Mouse (Mus musculus) right cerebral cortex, adult 2 months (tissue): ENCODE results near the gene Ano4.

ENCODE experiments used
- DNase-seq, 2 experiments: peaks; one replicate each; pipeline ENCODE4 v3.0.0; 2021 to 2022; ENCODE audit warnings: low spot score in 2 of 2

The Ano4 gene

DNA sequence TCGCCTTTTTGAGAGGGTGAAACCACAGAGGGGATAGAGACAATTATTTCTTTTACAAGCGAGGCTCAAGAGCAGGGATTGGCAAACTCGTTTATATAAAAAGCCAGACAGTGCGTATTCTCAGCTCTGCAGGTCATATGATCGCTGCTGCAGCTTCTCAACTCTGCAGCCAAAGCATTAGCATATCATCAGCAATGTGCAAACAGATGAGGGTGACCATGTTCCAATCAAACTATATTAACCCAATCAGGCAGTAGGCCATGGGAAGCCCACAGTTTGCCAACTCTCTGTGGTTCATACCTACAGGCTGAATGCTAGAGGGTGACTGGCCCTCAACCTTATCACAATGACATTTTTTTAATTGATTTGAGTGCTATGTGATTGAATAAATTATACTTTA, 64.2 kb downstream of the Ano4 start:
- no peak for DNase-seq

DNA sequence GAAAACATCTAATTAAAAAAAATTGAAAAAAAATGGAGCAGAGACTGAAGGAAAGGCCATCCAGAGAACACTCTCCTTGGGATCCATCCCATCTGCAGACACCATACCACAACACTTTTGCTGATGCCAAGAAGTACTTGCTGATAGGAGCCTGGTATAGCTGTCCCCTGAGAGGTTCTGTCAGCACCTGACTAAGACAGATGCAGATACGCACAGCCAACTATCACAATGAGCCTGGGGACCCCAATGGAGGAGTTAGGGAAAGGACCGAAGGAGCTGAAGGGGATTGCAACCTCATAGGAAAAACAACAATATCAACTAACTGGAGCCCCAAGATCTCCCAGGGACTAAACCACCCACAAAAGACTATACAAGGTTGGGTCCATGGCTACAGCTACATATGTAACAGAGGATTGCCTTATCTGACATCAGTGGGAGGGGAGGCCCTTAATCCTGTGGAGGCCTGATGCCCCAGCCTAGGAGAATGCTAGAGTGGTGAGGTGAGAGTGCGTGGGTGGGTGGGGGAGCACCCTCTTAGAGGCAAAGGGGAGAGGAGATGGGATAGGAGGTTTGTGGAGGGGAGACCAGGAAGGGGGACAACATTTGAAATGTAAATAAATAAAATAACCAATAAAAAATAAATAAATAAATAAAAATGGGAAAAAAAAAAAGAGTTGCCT, 71.4 kb downstream of the Ano4 start:
- DNase-seq: no peak

- no peak for DNase-seq
Observed at GRCm38 (mm10) chr10:89267312-89267711, 77.2 kb downstream of the Ano4 start.

- peak; percentile 36 to 52 for DNase-seq
Observed at GRCm38 (mm10) chr10:89263396-89263795, 81.2 kb downstream of the Ano4 start.

DNA sequence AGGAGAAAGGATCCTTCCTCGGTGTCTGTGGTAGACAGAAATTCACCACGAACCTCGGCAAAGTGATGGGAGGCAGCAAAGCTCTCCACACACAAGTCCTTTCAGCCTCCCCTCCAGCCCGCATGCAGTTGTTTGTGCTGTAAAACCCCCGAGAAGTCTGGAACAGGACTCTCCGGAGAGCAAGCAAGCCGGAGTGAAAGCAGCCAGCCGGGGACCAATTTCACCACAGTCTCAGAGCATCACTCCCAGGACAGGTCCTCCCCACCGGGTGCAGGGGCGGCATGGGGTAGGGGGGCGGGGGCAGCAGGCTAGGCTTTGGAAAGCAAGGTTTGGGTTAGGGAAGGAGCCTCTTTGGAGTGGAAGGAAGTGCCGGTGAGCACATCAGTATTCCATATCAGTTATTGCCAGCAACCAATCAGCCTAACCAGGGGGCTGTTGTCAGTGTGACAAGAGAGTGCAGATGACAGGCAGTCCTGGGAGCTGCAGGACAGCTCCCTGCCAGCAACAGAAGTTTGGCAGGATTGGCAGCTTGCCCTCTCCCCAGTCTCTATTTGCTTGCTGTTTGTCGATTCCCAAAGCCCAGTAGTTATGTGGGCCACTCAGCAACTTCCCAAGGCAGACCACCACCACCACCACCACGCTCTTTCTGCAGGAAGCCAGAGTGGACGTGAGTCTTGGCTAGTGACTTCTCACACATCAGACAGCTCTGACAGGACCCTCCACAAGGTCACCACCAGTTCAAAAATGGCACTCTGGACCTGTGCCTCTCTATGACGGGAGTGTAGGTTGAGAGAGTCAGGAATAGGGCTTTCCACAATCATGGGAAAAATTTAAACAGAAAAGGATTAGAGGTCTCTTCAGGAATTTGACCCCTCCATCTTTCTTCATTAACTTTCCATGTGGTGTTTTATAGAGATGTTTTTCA, 86.8 kb downstream of the Ano4 start:
- peak; percentile 31 to 52 for DNase-seq

GRCm38 (mm10) chr10:89256762-89257456, 87.7 kb downstream of the Ano4 start:
- DNase-seq: peak; percentile 49 to 70

GRCm38 (mm10) chr10:89254765-89255164, 89.8 kb downstream of the Ano4 start:
- DNase-seq: no peak

- DNase-seq: no peak
Observed at GRCm38 (mm10) chr10:89253799-89254198, 90.8 kb downstream of the Ano4 start.

DNA sequence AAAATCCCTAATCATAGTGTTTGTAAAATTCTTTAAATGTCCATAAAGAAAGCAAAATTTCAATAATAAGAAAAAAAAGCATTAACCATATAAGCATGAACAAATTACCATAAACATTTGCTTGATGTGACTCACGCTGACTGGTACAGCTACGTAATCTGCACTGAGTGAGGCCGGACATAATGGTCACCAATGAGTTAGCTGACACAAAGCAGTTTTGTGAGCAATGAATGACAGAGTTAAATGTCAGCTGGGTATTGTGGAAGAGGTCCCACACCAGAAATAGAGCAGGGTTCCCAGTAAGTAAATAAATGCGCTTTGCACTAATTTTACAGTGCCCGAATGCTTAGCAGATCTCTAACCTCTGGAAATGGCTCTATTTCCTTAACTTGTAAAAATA, 91.9 kb downstream of the Ano4 start:
- DNase-seq: no peak

- peak; percentile 27 to 39 for DNase-seq
Observed at GRCm38 (mm10) chr10:89243808-89244207, 100.8 kb downstream of the Ano4 start.

GRCm38 (mm10) chr10:89224524-89224923, 120.0 kb downstream of the Ano4 start:
- no peak for DNase-seq

DNA sequence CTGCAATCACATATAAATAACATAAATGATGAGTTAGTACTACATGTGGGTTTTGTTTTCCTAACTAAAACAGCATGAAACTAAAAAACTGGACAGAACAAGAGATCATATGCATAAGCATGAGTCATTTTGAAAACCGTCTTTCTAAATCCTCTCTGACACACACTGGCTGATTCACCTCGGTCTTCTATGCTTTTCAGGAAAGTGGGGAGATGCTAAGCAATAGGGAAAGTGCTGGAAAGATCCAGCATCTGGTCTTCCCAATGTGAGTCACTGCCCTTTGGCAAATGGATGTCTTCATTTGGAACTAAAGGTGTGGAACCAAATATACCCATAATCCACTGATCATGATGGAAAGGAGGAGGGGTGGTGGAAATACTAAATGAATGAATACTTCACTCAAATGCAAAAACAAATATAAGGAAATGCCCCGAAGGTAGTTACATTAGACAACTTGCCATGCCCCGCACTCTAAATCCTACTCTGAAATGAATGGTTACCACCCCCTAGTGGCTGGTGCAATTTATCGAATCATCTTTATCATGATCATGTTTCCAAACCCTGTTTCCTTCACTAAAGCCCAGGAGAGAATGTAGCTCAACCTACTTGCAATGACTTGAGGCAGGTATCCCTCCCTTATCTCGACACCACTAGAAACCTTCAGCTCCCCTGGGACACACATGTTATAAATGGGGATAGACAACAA, 122.1 kb downstream of the Ano4 start:
- DNase-seq: no peak

DNA sequence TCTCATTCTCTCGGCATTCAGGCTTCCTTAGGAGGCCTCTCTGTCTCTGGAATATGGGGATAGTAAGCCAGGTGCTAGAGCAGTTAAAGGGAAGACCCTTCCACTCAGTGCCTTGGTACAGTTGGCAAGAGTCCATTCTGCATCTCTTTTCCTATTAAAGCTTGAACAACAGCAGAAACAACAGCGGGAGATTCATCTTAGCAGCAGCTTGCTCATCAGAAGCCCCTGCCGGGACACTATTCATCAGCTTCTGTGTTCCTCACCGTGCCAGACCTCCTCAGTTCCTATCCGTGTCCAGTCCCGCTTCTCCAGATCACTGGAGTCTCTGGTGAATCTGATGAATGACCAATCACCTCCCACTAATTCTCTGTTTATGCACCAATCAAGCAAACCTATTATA, 128.5 kb downstream of the Ano4 start:
- no peak for DNase-seq

GRCm38 (mm10) chr10:89205858-89206257, 138.7 kb downstream of the Ano4 start:
- DNase-seq: peak; percentile 55 to 63

DNA sequence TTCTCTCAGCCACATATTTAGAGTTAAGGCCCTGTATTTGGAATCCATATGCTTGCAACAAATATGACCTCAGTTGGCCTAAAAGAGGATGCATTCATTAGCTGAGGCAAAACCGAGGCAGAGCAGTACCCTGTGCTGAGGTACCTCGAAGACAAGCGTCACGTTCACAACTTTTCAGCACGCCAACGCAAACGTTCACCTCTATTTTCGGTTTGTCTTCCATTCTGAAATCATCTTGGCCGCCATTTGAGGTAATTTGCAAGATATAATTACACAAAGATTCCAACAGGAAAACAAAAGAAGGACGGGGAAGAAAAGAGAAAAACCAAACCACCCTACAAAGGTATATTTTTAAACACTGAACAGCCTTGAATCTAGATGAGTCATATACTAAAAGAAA, 148.1 kb downstream of the Ano4 start:
- DNase-seq: peak; percentile 27 to 41

GRCm38 (mm10) chr10:89195068-89195467, 149.5 kb downstream of the Ano4 start:
- no peak for DNase-seq

- no peak for DNase-seq
Observed at GRCm38 (mm10) chr10:89194440-89194839, 150.1 kb downstream of the Ano4 start.

GRCm38 (mm10) chr10:89177921-89178320, 166.6 kb downstream of the Ano4 start:
- peak; percentile 59 to 60 for DNase-seq

- no peak for DNase-seq
Observed at GRCm38 (mm10) chr10:89164533-89164932, 180.0 kb downstream of the Ano4 start.

DNA sequence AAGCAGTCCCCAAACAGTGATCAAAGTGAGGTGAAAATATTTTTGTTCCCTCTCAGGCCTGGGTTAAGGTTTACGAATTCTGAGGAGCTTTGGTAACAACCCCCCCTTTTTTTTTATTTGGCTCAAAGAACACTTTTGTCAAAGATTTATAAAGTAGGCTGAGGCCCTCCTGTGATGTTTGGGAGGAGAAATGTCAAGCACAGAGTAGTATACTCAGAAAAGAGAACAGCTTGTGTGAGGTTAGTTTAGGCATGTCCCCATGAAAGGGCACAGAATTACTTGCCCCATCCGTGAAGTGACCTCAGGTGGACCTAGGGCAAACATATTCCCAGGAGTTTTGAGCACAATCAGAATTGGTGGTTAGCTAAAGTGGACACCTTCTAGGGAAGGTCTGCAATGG, 189.1 kb downstream of the Ano4 start:
- DNase-seq: no peak

GRCm38 (mm10) chr10:89154797-89155465, 189.6 kb downstream of the Ano4 start:
- DNase-seq: peak in 1 of 2 experiments; percentile 18
